ENCODE assay signal across 8 mouse cellular contexts in the genomic region with DNA sequence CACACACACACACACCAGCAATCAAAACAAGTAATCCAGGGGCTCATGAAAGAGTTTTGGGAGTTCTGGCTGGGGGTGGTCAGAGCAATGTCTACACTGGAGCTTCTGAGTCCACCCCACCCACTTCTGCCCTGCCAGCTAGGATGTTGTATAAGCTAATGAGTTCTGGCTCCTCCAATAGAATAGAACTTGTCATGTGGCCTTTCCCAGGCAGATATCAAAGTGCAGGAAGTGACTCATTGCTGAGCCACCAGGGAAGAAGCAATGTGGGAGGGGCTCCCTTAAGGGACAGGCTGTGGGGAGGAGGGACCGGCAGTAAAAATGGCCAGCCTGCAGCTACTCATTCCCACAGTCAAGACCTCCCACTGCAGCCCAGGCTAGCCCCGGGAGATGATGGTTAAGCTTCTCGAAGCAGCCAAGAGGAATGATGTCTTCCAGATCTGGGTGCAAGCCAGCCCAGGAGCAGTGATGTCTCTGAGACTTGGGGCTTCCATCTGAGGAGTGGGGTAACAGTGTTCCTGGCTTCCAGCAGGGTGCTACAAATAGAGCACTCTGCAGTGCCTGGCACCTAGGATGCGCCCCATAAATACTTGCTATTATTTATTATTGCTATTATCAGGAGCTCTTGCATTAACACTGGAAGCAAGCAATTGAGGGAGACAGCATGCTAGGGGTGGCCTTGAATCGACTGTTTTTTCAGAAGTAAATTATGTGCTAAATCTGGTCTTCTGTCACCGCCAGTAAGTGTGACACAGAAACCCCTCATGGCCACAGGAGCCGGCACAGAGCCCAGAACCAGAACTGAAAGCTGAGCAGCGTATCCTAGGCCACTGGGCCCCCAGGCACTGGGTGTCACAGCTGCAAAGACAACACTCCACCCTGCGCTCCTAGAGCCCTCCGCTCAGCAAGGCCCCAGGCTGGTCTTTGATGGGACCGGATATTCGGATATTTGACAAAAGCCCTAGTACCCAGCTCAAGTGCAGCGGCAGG.
A peak's percentile ranks its signal among the peaks of the same experiment; 100 is the strongest.
DNase-seq lines count a peak whose midpoint lies in the region; ATAC-seq lines count a peak whose summit lies in the region.

No protein-coding gene starts in this region.

- no peaks in the 10 kb centered on the region for H3K9me3 ChIP-seq in heart, embryonic 15.5 days (replicated peaks)

- no peaks in the 10 kb centered on the region for H3K36me3 ChIP-seq in heart, embryonic 15.5 days

- H3K4me1 ChIP-seq in brown adipose tissue, adult 24 weeks (ENCODE audit: control insufficient read depth, insufficient read depth, insufficient read length, low read length), result peaks cover 2% of the 10 kb centered on the region; the same call in 1 of the 2 replicates
- H3K4me1 ChIP-seq in heart, embryonic 15.5 days (replicated peaks), result peaks cover 78% of the 10 kb centered on the region

- 0 out of 2 replicates have a peak overlapping the region, but pooled peaks have one; percentile 30 for H3K27ac ChIP-seq in brown adipose tissue, adult 24 weeks (replicated peaks; ENCODE audit: low read depth, low read length)
- H3K27ac ChIP-seq in heart, embryonic 15.5 days, result peak overlapping the region; percentile 87

- peak; percentile 58 for DNase-seq in retina, postnatal 1 day
- no peak for DNase-seq in retina, embryonic 14.5 days (ENCODE audit: low spot score)
- peak; percentile 39 to 64 for DNase-seq in kidney, postnatal 4 days
- peak; percentile 85 for DNase-seq in lung, postnatal 36 days
- DNase-seq in thymus, adult 18-20 months, result no peak
- no peak for DNase-seq in cerebellum, adult 8-10 months

- ATAC-seq in heart, embryonic 15.5 days (replicated peaks; ENCODE audit: insufficient number of reproducible peaks, insufficient read depth, low FRiP score, low read depth), result peak; percentile 71

- no peak overlapping the region for H3K9ac ChIP-seq in heart, embryonic 15.5 days

- H3K27me3 ChIP-seq in heart, embryonic 15.5 days, result no peaks in the 10 kb centered on the region

- 38% methylated on average over 13 of the region's 13 CpGs for WGBS in heart, embryonic 15.5 days

- no peak overlapping the region for H3K4me3 ChIP-seq in brown adipose tissue, adult 24 weeks (ENCODE audit: insufficient read depth, low read depth, low read length)
- no peak overlapping the region for H3K4me3 ChIP-seq in heart, embryonic 15.5 days

- peak overlapping the region; percentile 32 for H3K4me2 ChIP-seq in heart, embryonic 15.5 days

Comparison
In these comparisons a context has a peak if more than half of its experiments do, and no peak if none do; other contexts are left out.
1. DNase-seq: peak in retina, postnatal 1 day (single experiment), kidney, postnatal 4 days (2 of 2) and lung, postnatal 36 days (single experiment); none in retina, embryonic 14.5 days (single experiment), thymus, adult 18-20 months (0 of 2) and cerebellum, adult 8-10 months (single experiment).